Mouse (Mus musculus) stomach, embryonic 15.5 days (tissue): ENCODE measurements around the gene Gadd45g. TPM values are rescaled to one million over a fixed set of nuclear protein-coding genes. Genes with fewer than 3 reads are reported as not detected.

ENCODE experiments used
- ATAC-seq: fragments of 200-750 bp; cut with Nextera tagmentation; 2 replicates; pipeline ENCODE4 v1.8.0; 2017; ENCODE audit warnings: low read depth, moderate number of reproducible peaks, moderate TSS enrichment; ENCODE audit not compliant: insufficient read depth, low FRiP score
- H3K27ac ChIP-seq: fragments of 300-500 bp; sonication (generic); 2 replicates; pipeline ENCODE4 v1.5.1; 2015; ENCODE audit warnings: mild to moderate bottlenecking, inconsistent platforms
- H3K27me3 ChIP-seq: fragments of 300-500 bp; sonication (generic); replicated peaks from 2 replicates; pipeline ENCODE4 v1.6.1; 2015; ENCODE audit warnings: inconsistent platforms
- H3K36me3 ChIP-seq: fragments of 300-500 bp; sonication (generic); 2 replicates; pipeline ENCODE4 v1.6.1; 2015; ENCODE audit warnings: inconsistent platforms
- H3K4me1 ChIP-seq: fragments of 300-500 bp; sonication (generic); 2 replicates; pipeline ENCODE4 v1.6.1; 2015; ENCODE audit warnings: inconsistent platforms
- H3K4me2 ChIP-seq: fragments of 300-500 bp; sonication (generic); 2 replicates; pipeline ENCODE4 v1.6.1; 2015; ENCODE audit warnings: mild to moderate bottlenecking, inconsistent platforms
- H3K4me3 ChIP-seq: fragments of 300-500 bp; sonication (generic); replicated peaks from 2 replicates; pipeline ENCODE4 v1.5.1; 2015; ENCODE audit warnings: inconsistent platforms
- H3K9ac ChIP-seq: fragments of 300-500 bp; sonication (generic); 2 replicates; pipeline ENCODE4 v1.6.1; 2015; ENCODE audit warnings: inconsistent platforms
- H3K9me3 ChIP-seq: fragments of 300-500 bp; sonication (generic); 2 replicates; pipeline ENCODE4 v1.6.1; 2016; ENCODE audit warnings: inconsistent platforms
- WGBS: fragments of 180-500 bp; shearing (Covaris S2); methylation state at CpG from one replicate; pipeline ENCODE4 v1.1.7; 2015; 5-methylcytosine and 5-hydroxymethylcytosine counted together
- polyA plus RNA-seq: library from polyadenylated mRNA; unstranded; fragments of >200 nt; fragmentation: Nextera tagmentation; extraction: Ambion mirVana; gene quantifications from 2 replicates; pipeline ENCODE4 v1.2.1, GENCODE M21; 2015

Gene Gadd45g
- polyA plus RNA-seq, 1 experiment from 2014 or later = 39.0 TPM

- Histone ChIP-seq H3K36me3 (no peaks in the 10 kb centered on the region), H3K9ac (no peak overlapping the region), H3K27ac (no peak overlapping the region), H3K27me3 (no peaks in the 10 kb centered on the region), H3K4me2 (no peak overlapping the region), H3K9me3 (no peaks in the 10 kb centered on the region), H3K4me3 (no peak overlapping the region), H3K4me1 (peaks cover 1% of the 10 kb centered on the region; the same call in 1 of the 2 replicates)
- WGBS = 86% methylated on average over 8 of the region's 8 CpGs
- no peak for ATAC-seq
Measured at GRCm38 (mm10) chr13:51859174-51859573, 12.7 kb downstream of the Gadd45g start.

GRCm38 (mm10) chr13:51859798-51860197 lies 13.3 kb downstream of the Gadd45g start:
- H3K9me3 ChIP-seq = no peaks in the 10 kb centered on the region
- no peak overlapping the region for H3K27ac ChIP-seq
- no peaks in the 10 kb centered on the region for H3K4me1 ChIP-seq
- no peak overlapping the region for H3K9ac ChIP-seq
- no peaks in the 10 kb centered on the region for H3K27me3 ChIP-seq
- ATAC-seq = no peak
- no peak overlapping the region for H3K4me3 ChIP-seq
- H3K36me3 ChIP-seq = no peaks in the 10 kb centered on the region
- no peak overlapping the region for H3K4me2 ChIP-seq
- WGBS = 41% methylated on average over 3 of the region's 3 CpGs

GRCm38 (mm10) chr13:51862750-51863149 lies 16.3 kb downstream of the Gadd45g start:
- Histone ChIP-seq H3K4me3 (no peak overlapping the region), H3K36me3 (no peaks in the 10 kb centered on the region), H3K27ac (no peak overlapping the region), H3K27me3 (no peaks in the 10 kb centered on the region), H3K9ac (no peak overlapping the region), H3K4me1 (0 out of 2 replicates have a peak, but pooled peaks cover 2% of the 10 kb centered on the region), H3K9me3 (no peaks in the 10 kb centered on the region), H3K4me2 (no peak overlapping the region)
- no peak for ATAC-seq
- 68% methylated on average over 1 of the region's 1 CpGs for WGBS

GRCm38 (mm10) chr13:51866151-51866659 lies 19.7 kb downstream of the Gadd45g start:
- Histone ChIP-seq H3K27me3 (no peaks in the 10 kb centered on the region), H3K4me1 (peaks cover 11% of the 10 kb centered on the region), H3K4me3 (no peak overlapping the region), H3K9me3 (no peaks in the 10 kb centered on the region), H3K36me3 (no peaks in the 10 kb centered on the region), H3K27ac (no peak overlapping the region), H3K9ac (no peak overlapping the region), H3K4me2 (no peak overlapping the region)
- WGBS = 56% methylated on average over 11 of the region's 11 CpGs
- peak; percentile 39; the same call in 1 of the 2 replicates for ATAC-seq

- Histone ChIP-seq H3K36me3 (no peaks in the 10 kb centered on the region), H3K4me1 (peaks cover 11% of the 10 kb centered on the region), H3K9me3 (no peaks in the 10 kb centered on the region), H3K4me2 (no peak overlapping the region), H3K27ac (no peak overlapping the region), H3K4me3 (no peak overlapping the region), H3K9ac (no peak overlapping the region), H3K27me3 (no peaks in the 10 kb centered on the region)
- ATAC-seq = no peak
- WGBS = 33% methylated on average over 12 of the region's 12 CpGs
Measured at GRCm38 (mm10) chr13:51868491-51869128, 22.1 kb downstream of the Gadd45g start.

GRCm38 (mm10) chr13:51869129-51869491 lies 22.6 kb downstream of the Gadd45g start:
- no peak overlapping the region for H3K4me2 ChIP-seq
- H3K36me3 ChIP-seq = no peaks in the 10 kb centered on the region
- H3K4me1 ChIP-seq = peaks cover 11% of the 10 kb centered on the region
- H3K27me3 ChIP-seq = no peaks in the 10 kb centered on the region
- H3K9me3 ChIP-seq = no peaks in the 10 kb centered on the region
- 70% methylated on average over 9 of the region's 9 CpGs for WGBS
- no peak overlapping the region for H3K27ac ChIP-seq
- H3K9ac ChIP-seq = no peak overlapping the region
- no peak overlapping the region for H3K4me3 ChIP-seq
- ATAC-seq = no peak

- Histone ChIP-seq H3K27ac (no peak overlapping the region), H3K36me3 (no peaks in the 10 kb centered on the region), H3K9ac (no peak overlapping the region), H3K4me1 (peaks cover 11% of the 10 kb centered on the region), H3K4me2 (no peak overlapping the region), H3K27me3 (no peaks in the 10 kb centered on the region), H3K9me3 (no peaks in the 10 kb centered on the region), H3K4me3 (no peak overlapping the region)
- 92% methylated on average over 4 of the region's 4 CpGs for WGBS
- no peak for ATAC-seq
Measured at GRCm38 (mm10) chr13:51871148-51871547, 24.7 kb downstream of the Gadd45g start.

GRCm38 (mm10) chr13:51872252-51872962 lies 25.9 kb downstream of the Gadd45g start:
- Histone ChIP-seq H3K9me3 (no peaks in the 10 kb centered on the region), H3K4me3 (no peak overlapping the region), H3K27ac (no peak overlapping the region), H3K27me3 (no peaks in the 10 kb centered on the region), H3K36me3 (no peaks in the 10 kb centered on the region), H3K9ac (no peak overlapping the region), H3K4me2 (no peak overlapping the region), H3K4me1 (peaks cover 8% of the 10 kb centered on the region)
- 92% methylated on average over 9 of the region's 9 CpGs for WGBS
- no peak for ATAC-seq

- 82% methylated on average over 9 of the region's 9 CpGs for WGBS
- Histone ChIP-seq H3K4me1 (peaks cover 8% of the 10 kb centered on the region), H3K36me3 (no peaks in the 10 kb centered on the region), H3K9ac (no peak overlapping the region), H3K27ac (no peak overlapping the region), H3K4me3 (no peak overlapping the region), H3K4me2 (no peak overlapping the region), H3K9me3 (no peaks in the 10 kb centered on the region), H3K27me3 (no peaks in the 10 kb centered on the region)
- ATAC-seq = no peak
Measured at GRCm38 (mm10) chr13:51872963-51873514, 26.6 kb downstream of the Gadd45g start.

- Histone ChIP-seq H3K27ac (no peak overlapping the region), H3K4me2 (no peak overlapping the region), H3K36me3 (no peaks in the 10 kb centered on the region), H3K9ac (no peak overlapping the region), H3K4me1 (peaks cover under 1% of the 10 kb centered on the region; the same call in 1 of the 2 replicates), H3K4me3 (no peak overlapping the region), H3K9me3 (no peaks in the 10 kb centered on the region), H3K27me3 (no peaks in the 10 kb centered on the region)
- ATAC-seq = no peak
- 85% methylated on average over 5 of the region's 5 CpGs for WGBS
Measured at GRCm38 (mm10) chr13:51873786-51874185, 27.3 kb downstream of the Gadd45g start.

GRCm38 (mm10) chr13:51876131-51876530 lies 29.7 kb downstream of the Gadd45g start:
- WGBS = 63% methylated on average over 12 of the region's 12 CpGs
- Histone ChIP-seq H3K4me3 (no peak overlapping the region), H3K9ac (no peak overlapping the region), H3K27me3 (no peaks in the 10 kb centered on the region), H3K36me3 (no peaks in the 10 kb centered on the region), H3K4me1 (no peaks in the 10 kb centered on the region), H3K4me2 (no peak overlapping the region), H3K27ac (no peak overlapping the region), H3K9me3 (no peaks in the 10 kb centered on the region)
- no peak for ATAC-seq

GRCm38 (mm10) chr13:51878806-51879205 lies 32.3 kb downstream of the Gadd45g start:
- no peak for ATAC-seq
- Histone ChIP-seq H3K36me3 (no peaks in the 10 kb centered on the region), H3K4me2 (no peak overlapping the region), H3K27ac (no peak overlapping the region), H3K4me3 (no peak overlapping the region), H3K27me3 (no peaks in the 10 kb centered on the region), H3K9ac (no peak overlapping the region), H3K4me1 (no peaks in the 10 kb centered on the region), H3K9me3 (no peaks in the 10 kb centered on the region)
- WGBS = 48% methylated on average over 8 of the region's 8 CpGs
